Mouse (Mus musculus) frontal cortex, adult (tissue): ENCODE measurements at regions not wholly inside any gene's neighbourhood (a gene's known extent, or its start where the extent isn't known, plus 50 kb on each side); places are given as distances from the start of the nearest gene placed in this dataset.
A peak's percentile ranks its signal among the peaks of the same experiment; 100 is the strongest.

Source experiments
- ATAC-seq: cut with Nextera tagmentation; 2 replicates; pipeline ENCODE4 v1.9.2; 2017; ENCODE audit warnings: mild to moderate bottlenecking, moderate library complexity, mixed read lengths; ENCODE audit not compliant: low TSS enrichment

GRCm38 (mm10) chr8:92212786-92213535 is 144.5 kb upstream of the Irx5 start:
- no peak for ATAC-seq

GRCm38 (mm10) chr8:92209081-92209480 is 148.3 kb upstream of the Irx5 start:
- no peak for ATAC-seq

DNA sequence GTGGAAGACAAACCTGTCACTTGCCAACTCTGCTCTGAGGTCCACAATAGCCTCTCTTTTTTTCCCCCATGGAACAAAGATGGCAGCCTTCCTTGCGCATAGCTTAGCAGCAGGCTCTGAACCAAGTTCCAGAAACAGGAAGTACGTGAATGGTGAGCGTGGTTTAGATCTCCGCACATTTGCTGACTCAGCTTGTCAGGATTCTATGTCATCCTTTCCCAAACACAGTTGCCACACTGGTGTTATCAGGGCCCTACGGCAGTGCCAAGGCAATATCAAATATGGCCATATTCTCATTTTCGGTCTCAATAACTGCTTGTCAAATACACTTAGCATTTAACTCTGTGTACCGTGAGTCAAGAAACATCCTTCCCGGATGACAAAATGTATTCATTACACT is 161.8 kb upstream of the Irx5 start:
- ATAC-seq = no peak

DNA sequence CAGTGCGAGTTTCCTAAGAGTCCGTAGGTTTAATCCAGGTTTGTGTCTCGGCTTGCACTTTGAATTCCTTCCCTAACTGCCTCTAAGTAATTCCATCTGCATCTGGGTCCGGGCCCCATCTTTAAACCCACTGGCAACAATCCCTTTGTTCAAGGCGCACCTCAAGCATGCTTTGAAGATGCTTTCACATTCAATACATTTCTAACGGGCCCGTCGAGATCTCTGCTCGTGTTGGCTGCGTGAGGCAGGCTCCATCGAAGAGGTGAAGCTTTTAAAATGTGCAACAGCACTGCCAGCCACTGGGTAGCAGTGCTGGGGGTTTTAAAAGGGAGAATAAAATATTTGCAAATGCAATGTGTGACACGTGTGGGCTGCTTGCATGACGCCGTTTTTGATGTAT is 163.4 kb upstream of the Irx5 start:
- no peak for ATAC-seq

GRCm38 (mm10) chr8:92190261-92191025 is 167.0 kb upstream of the Irx5 start:
- ATAC-seq = 0 out of 2 replicates have a peak, but pooled peaks have one; percentile 41

GRCm38 (mm10) chr8:92183331-92183730 is 174.1 kb upstream of the Irx5 start:
- no peak for ATAC-seq

- no peak for ATAC-seq
These were observed 176.8 kb upstream of the Irx5 start for GRCm38 (mm10) chr8:92180651-92181050.

GRCm38 (mm10) chr8:92179327-92179726 is 178.1 kb upstream of the Irx5 start:
- ATAC-seq = no peak

DNA sequence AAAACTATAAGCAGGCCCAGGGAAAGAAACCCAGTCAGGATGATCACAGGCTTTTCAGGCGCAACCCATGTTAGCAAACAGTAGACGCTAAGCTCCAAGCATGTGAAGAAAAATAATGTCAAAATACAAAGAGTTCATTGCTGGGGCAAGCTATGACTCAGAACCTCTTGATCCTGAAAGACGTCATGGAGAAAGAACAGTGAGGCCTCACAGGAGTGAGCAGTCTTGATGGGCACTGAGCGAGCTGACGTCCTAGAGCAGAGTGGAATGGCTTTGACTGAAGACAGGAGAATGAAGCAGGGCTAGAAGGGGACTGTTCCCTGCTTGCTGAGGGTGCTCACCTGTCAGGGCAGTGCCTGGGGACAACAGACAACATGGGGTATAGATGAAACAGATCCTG is 181.3 kb upstream of the Irx5 start:
- ATAC-seq = no peak

- no peak for ATAC-seq
These were observed 183.3 kb upstream of the Irx5 start for GRCm38 (mm10) chr8:92174106-92174505.

DNA sequence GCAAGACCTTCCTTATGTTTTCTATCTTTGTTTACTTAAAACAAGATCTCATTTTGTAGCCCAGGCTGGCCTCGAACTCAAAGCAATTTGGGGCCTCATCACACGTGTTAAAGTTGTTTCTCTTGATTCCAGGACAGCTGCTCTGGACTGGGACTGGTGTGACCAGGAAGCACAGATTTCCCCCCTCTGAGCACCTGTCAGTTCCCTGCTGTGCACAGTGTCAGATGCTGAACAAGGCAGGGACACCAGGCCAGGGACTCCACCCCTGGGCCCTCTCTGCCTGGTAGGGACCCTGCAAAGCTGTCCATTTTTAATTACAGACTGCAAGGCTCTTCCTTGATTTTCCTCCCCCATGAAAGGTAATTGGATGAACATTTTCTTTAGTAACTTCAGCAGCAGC is 185.8 kb upstream of the Irx5 start:
- no peak for ATAC-seq

DNA sequence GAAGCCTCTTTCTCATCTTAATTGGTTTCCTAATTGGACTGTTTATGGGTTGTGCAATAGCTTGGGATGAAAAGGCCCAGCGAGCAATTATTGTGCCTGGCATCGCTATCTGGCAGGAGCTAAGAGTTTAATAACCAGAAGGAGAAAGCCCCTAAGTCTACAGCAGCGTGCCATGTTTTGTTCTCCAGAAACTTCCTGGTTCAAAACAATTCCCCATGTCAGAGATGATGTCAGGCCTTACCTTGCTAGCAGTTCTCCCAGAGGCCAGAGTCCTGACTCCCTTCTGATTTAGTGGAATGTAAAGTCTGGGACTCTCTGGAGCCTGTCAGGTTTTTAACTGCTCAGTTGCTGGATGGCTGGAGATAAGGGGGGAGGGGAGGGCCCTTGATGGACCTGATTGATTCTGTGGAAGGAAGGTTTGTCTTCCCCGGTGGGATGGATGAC is 190.1 kb upstream of the Irx5 start:
- ATAC-seq = no peak

DNA sequence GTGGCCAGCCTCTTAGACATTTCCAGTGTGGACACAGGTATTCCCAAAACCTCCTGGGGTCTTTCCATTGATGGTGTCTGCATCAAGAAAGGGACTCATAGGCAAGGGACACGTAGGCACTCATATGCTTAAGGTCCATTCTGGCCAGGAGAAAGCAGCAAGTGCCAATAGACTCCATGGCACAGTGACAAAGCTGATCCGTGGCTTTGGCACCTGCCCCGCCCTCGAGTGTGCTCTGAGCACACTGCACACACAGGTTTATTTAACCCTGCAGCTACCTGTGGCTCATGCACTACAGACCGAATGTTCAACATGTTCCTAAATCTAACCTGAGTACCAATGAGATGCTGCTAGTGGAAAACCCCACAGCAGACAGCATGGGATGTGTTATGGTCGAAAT is 192.1 kb upstream of the Irx5 start:
- no peak for ATAC-seq

- ATAC-seq = peak; percentile 98
These were observed 192.9 kb upstream of the Irx5 start for GRCm38 (mm10) chr8:92164496-92164895.

DNA sequence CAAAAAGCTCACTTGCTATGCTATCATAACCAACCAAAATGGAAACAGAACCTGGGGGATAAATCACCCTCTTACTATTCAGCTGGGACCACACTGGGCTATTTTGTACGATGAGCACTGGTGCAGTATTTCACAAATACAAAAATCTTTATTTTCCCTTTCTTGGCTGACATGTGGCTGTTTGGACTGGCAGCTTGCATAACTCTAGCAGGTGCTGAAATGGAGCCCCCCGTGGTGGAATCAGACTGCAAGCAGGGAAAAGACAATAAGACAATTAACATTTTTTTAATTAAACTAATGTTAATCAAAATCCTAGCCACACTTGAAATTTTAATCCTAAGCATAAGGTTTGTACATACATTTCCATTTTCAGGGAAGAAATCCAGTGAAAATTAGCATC is 196.4 kb upstream of the Irx5 start:
- no peak for ATAC-seq

DNA sequence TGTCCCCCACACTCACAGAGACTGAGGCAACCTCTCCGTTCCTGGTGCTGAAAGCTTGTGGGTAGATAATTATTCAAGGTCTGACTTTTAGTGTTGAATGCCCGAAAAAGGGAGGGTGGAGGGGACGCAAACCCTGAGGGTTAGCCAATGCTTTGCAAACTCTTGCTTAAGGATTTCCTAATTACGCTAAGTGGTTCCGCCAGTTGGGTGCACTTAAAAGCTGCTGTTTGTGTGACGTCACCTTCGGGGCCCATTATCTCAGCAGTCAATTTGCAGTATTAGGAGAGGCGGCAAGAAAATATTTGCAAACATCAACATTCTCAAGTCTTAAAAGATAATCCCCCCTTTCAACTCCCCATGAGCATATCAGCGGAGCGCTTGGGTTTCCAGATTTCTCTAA is 199.2 kb upstream of the Irx5 start:
- ATAC-seq = no peak

DNA sequence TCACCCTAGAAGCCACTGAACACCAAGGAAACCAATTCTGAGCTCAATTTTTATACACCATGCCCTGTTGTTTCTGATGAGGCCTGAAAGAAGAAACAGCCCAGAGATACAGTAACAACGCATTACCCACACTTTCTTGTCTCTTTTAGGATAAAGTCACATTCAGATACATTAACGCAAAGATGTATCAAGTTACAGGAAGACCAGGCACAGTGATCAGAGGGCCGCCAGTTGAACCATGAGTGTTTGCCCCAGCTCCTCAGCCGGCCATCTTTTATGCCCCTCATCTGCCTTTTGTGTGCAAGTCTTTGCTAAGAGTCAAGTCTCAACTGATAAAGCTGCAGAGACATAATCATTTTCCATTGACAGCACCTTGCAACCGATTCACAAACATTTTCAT is 204.9 kb upstream of the Irx5 start:
- ATAC-seq = no peak

GRCm38 (mm10) chr8:92147672-92148071 is 209.8 kb upstream of the Irx5 start:
- no peak for ATAC-seq

GRCm38 (mm10) chr8:92137091-92137882 is 220.1 kb upstream of the Irx5 start:
- no peak for ATAC-seq

DNA sequence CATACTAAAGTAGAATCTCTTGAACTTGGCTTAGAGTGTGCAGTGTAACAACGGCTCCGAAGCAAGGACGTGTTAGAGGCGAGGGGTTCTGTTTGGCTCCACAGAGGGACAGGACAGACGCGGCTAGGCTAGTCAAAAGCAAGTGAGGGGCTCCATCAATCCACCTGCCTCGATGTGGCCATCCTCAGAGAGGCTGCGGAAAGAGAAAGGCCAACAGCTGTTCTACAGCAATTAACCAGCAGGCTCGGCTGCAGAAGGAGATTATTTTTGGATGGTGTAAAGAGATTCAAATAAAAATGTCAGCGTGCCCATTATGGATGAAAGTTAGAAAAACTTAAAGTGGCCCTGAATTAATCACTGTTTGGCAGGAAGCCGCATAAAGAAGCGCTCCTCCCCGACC is 221.0 kb upstream of the Irx5 start:
- ATAC-seq = peak; percentile 53

DNA sequence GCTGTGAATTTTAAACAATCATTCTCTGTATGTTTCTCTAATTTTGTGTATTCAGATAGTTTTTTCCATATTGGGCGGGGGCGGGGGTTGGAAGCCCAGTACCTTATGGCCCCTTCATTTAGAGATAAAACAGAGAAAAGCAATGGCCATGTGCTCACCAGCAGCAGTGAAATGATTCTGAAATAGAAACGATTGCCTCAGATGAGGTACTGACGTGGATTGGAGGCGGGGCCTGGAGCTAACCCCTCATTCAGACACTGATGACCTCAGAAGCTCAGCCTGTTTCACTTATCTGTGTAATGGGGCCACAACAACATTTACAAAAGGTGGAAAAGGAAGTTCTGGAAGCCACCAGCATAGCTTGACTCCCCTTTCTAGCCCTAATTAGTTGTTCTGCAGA is 223.0 kb upstream of the Irx5 start:
- peak; percentile 18; the same call in 1 of the 2 replicates for ATAC-seq
